Mouse (Mus musculus): ENCODE data around the gene Klhdc2. TPM values are rescaled to one million over a fixed set of nuclear protein-coding genes. Genes with fewer than 3 reads are reported as not detected.

Klhdc2 gene
- total RNA-seq, 2 experiments from 2014 or later = 140 to 143 TPM

GRCm38 (mm10) chr12:69298281-69298680 lies 1.8 kb downstream of the Klhdc2 start:
- intact Hi-C loops (cut with DNase I) = loop anchor here (5.0 kb wide), 2 partner anchors 86 to 101 kb away; partner anchors contain the start of genes Dnaaf2 and Gm49383
- DNase-seq (ENCODE audit: extremely low spot score in 1 of 2, low spot score in 2 of 2) = no peak

GRCm38 (mm10) chr12:69299231-69299630 lies 2.8 kb downstream of the Klhdc2 start:
- DNase-seq (ENCODE audit: extremely low spot score in 1 of 2, low spot score in 2 of 2) = peak in 1 of 2 experiments; percentile 60

GRCm38 (mm10) chr12:69299831-69300230 lies 3.4 kb downstream of the Klhdc2 start:
- intact Hi-C loops (cut with DNase I) = loop anchor here (5.0 kb wide), 2 partner anchors 88 to 103 kb away; partner anchors contain the start of genes Dnaaf2 and Gm49383
- no peak for DNase-seq (ENCODE audit: extremely low spot score in 1 of 2, low spot score in 2 of 2)

More at GRCm38 (mm10) chr12:69299231-69299630, 2.8 kb downstream of the Klhdc2 start:
- intact Hi-C loops (cut with DNase I) = loop anchor here (5.0 kb wide), 2 partner anchors 87 to 102 kb away; partner anchors contain the start of genes Dnaaf2 and Gm49383

- intact Hi-C loops (cut with DNase I) = no loop called here
- DNase-seq (ENCODE audit: extremely low spot score in 1 of 2, low spot score in 2 of 2) = no peak
Observed at GRCm38 (mm10) chr12:69300391-69300790, 3.9 kb downstream of the Klhdc2 start.

GRCm38 (mm10) chr12:69302171-69302570 lies 5.7 kb downstream of the Klhdc2 start:
- intact Hi-C loops (cut with DNase I) = no loop called here
- DNase-seq (ENCODE audit: extremely low spot score in 1 of 2, low spot score in 2 of 2) = no peak

- intact Hi-C loops (cut with DNase I) = no loop called here
- DNase-seq (ENCODE audit: extremely low spot score in 1 of 2, low spot score in 2 of 2) = no peak
Observed at GRCm38 (mm10) chr12:69304051-69304450, 7.6 kb downstream of the Klhdc2 start.

- intact Hi-C loops (cut with DNase I) = loop anchor here (5.0 kb wide), 1 partner anchor 36 kb away; no protein-coding TSS in a partner anchor
- DNase-seq (ENCODE audit: extremely low spot score in 1 of 2, low spot score in 2 of 2) = no peak
Observed at GRCm38 (mm10) chr12:69306333-69306732, 9.9 kb downstream of the Klhdc2 start.

GRCm38 (mm10) chr12:69309659-69310058 lies 13.2 kb downstream of the Klhdc2 start:
- intact Hi-C loops (cut with DNase I) = loop anchor here (5.0 kb wide), 1 partner anchor 33 kb away; no protein-coding TSS in a partner anchor

GRCm38 (mm10) chr12:69318431-69318830 lies 21.9 kb downstream of the Klhdc2 start:
- intact Hi-C loops (cut with DNase I) = no loop called here
- no peak for DNase-seq (ENCODE audit: extremely low spot score in 1 of 2, low spot score in 2 of 2)

More at GRCm38 (mm10) chr12:69309659-69310058, 13.2 kb downstream of the Klhdc2 start:
- DNase-seq (ENCODE audit: extremely low spot score in 1 of 2, low spot score in 2 of 2) = no peak

GRCm38 (mm10) chr12:69331187-69331586 lies 34.7 kb downstream of the Klhdc2 start:
- intact Hi-C loops (cut with DNase I) = no loop called here
- no peak for DNase-seq (ENCODE audit: extremely low spot score in 1 of 2, low spot score in 2 of 2)

- DNase-seq (ENCODE audit: extremely low spot score in 1 of 2, low spot score in 2 of 2) = no peak
- intact Hi-C loops (cut with DNase I) = no loop called here
Observed at GRCm38 (mm10) chr12:69332147-69332546, 35.7 kb downstream of the Klhdc2 start.

GRCm38 (mm10) chr12:69333547-69333946 lies 37.1 kb downstream of the Klhdc2 start:
- no peak for DNase-seq (ENCODE audit: extremely low spot score in 1 of 2, low spot score in 2 of 2)
- intact Hi-C loops (cut with DNase I) = no loop called here

GRCm38 (mm10) chr12:69349928-69350327 lies 53.4 kb downstream of the Klhdc2 start:
- DNase-seq (ENCODE audit: extremely low spot score in 1 of 2, low spot score in 2 of 2) = no peak
- intact Hi-C loops (cut with DNase I) = no loop called here

GRCm38 (mm10) chr12:69351685-69352084 lies 55.2 kb downstream of the Klhdc2 start:
- intact Hi-C loops (cut with DNase I) = no loop called here

GRCm38 (mm10) chr12:69356546-69357299 lies 60.2 kb downstream of the Klhdc2 start, which contains the start of gene Nemf:
TSS of gene Nemf (minus strand) at chr12:69357165.
- DNase-seq (ENCODE audit: extremely low spot score in 1 of 2, low spot score in 2 of 2) = peak; percentile 80 to 88
- intact Hi-C loops (cut with DNase I) = no loop called here

More at GRCm38 (mm10) chr12:69351685-69352084, 55.2 kb downstream of the Klhdc2 start:
- no peak for DNase-seq (ENCODE audit: extremely low spot score in 1 of 2, low spot score in 2 of 2)

GRCm38 (mm10) chr12:69357300-69357646 lies 60.8 kb downstream of the Klhdc2 start:
- DNase-seq (ENCODE audit: extremely low spot score in 1 of 2, low spot score in 2 of 2) = no peak
- intact Hi-C loops (cut with DNase I) = no loop called here
